Mouse (Mus musculus): ENCODE data around the gene Maml2. TPM values are rescaled to one million over a fixed set of nuclear protein-coding genes. Genes with fewer than 3 reads are reported as not detected.

Gene Maml2
- total RNA-seq, 1 experiment: 1.9 TPM

DNA sequence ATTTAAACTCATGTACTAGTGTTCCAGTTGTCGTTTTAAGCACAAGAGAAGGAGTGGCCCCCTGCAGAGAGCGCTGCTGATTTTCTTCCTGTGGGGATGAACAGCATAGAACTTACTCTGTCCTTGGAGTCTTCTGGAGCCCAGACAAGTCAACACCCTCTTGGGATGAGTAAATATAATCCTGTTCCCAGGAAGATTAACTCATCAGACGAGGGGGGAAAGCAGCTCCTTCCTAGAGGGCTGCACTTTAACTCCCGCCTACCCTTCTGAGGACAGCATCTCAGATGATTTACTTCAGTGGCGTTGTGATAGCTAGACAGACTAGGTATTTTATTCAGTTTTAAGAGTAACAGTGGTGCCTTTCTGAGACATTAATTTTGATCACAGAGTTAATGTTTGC is 215.4 kb downstream of the Maml2 start:
- Histone ChIP-seq H3K27ac (ENCODE audit: insufficient read depth, low read depth, low read length, poor library complexity, severe bottlenecking) (no peak overlapping the region), H3K9ac (ENCODE audit: insufficient read depth, low read depth, low read length, poor library complexity, severe bottlenecking) (no peak overlapping the region), H3K4me1 (ENCODE audit: control insufficient read depth in 2 of 2, insufficient read depth in 2 of 2, low read length in 2 of 2, poor library complexity in 1 of 2) (no peaks in the 10 kb centered on the region), H3K36me3 (ENCODE audit: control insufficient read depth, insufficient read depth, low read length, poor library complexity, severe bottlenecking) (no peaks in the 10 kb centered on the region), H3K9me3 (ENCODE audit: control insufficient read depth, insufficient read depth, low read depth, low read length) (no peaks in the 10 kb centered on the region), H3K4me3 (ENCODE audit: insufficient read depth in 1 of 2, low read depth in 1 of 2, low read length in 2 of 2, poor library complexity in 1 of 2, severe bottlenecking in 1 of 2) (no peak overlapping the region)
- no peak for DNase-seq (ENCODE audit: low read depth, low spot score)
- TF ChIP-seq MAFK (IDR thresholded peaks at IDR 0.05; ENCODE audit: insufficient read depth, low read depth, low read length) (no peak), ZC3H11A (IDR thresholded peaks at IDR 0.05; ENCODE audit: borderline replicate concordance, low read depth, low read length) (no peak), ZNF384 (IDR thresholded peaks at IDR 0.05; ENCODE audit: low read depth, low read length) (no peak), CHD2 (IDR thresholded peaks at IDR 0.05; ENCODE audit: low read depth, low read length) (no peak), HCFC1 (IDR thresholded peaks at IDR 0.05; ENCODE audit: borderline replicate concordance, insufficient read depth, low read length) (no peak)
- in situ Hi-C loops (cut with MboI; ENCODE audit: low sequenced_read_pairs in 2 of 2, unreplicated experiment in 2 of 2): no loop called here

DNA sequence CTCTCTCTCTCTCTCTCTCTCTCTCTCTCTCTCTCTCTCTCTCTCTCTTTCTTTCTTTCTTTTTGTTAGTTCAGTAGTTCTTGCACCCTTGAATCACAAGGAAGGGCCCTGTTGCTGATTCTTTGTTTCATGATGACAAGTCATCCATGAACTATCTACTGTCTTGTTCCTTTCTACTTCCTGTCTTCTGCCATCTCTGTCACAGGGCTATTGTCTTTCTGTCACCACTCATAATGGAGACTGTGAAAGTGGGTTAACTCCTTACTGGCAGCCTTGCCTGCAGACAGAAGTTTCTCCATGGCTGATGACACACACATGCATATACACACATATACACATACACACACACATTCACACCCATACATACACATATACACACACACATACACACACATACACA is 216.7 kb downstream of the Maml2 start:
- no peak for DNase-seq (ENCODE audit: low read depth, low spot score)
- H3K9me3 ChIP-seq (ENCODE audit: control insufficient read depth, insufficient read depth, low read depth, low read length): no peaks in the 10 kb centered on the region
- H3K4me3 ChIP-seq (ENCODE audit: insufficient read depth in 1 of 2, low read depth in 1 of 2, low read length in 2 of 2, poor library complexity in 1 of 2, severe bottlenecking in 1 of 2): no peak overlapping the region
- no peak for TF ChIP-seq ZC3H11A (IDR thresholded peaks at IDR 0.05; ENCODE audit: borderline replicate concordance, low read depth, low read length)
- TF ChIP-seq CHD2 (IDR thresholded peaks at IDR 0.05; ENCODE audit: low read depth, low read length): no peak
- no peak for TF ChIP-seq MAFK (IDR thresholded peaks at IDR 0.05; ENCODE audit: insufficient read depth, low read depth, low read length)
- no peak for TF ChIP-seq HCFC1 (IDR thresholded peaks at IDR 0.05; ENCODE audit: borderline replicate concordance, insufficient read depth, low read length)
- TF ChIP-seq ZNF384 (IDR thresholded peaks at IDR 0.05; ENCODE audit: low read depth, low read length): no peak
- H3K9ac ChIP-seq (ENCODE audit: insufficient read depth, low read depth, low read length, poor library complexity, severe bottlenecking): no peak overlapping the region
- no peaks in the 10 kb centered on the region for H3K36me3 ChIP-seq (ENCODE audit: control insufficient read depth, insufficient read depth, low read length, poor library complexity, severe bottlenecking)
- no peak overlapping the region for H3K27ac ChIP-seq (ENCODE audit: insufficient read depth, low read depth, low read length, poor library complexity, severe bottlenecking)
- H3K4me1 ChIP-seq (ENCODE audit: control insufficient read depth in 2 of 2, insufficient read depth in 2 of 2, low read length in 2 of 2, poor library complexity in 1 of 2): no peaks in the 10 kb centered on the region
- in situ Hi-C loops (cut with MboI; ENCODE audit: low sequenced_read_pairs in 2 of 2, unreplicated experiment in 2 of 2): no loop called here

DNA sequence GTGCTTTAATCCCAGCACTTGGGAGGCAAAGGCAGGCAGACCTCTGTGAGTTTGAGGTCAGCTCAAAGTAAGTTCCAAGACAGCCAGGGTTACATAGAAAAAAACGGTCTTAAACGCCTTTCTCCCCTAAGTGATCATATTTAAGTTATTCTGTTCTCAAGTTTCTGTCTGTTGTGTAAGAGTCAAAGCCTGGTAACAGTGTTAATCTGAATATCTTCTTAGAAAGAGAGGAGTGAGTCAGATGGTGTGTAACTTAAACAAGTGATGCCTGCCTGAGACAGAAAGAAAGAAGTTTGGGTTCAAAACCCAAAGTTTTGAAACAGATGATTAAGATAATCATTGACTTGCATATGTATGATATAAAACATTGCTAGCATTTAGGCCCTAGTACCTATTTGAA is 218.2 kb downstream of the Maml2 start:
- no peaks in the 10 kb centered on the region for H3K36me3 ChIP-seq (ENCODE audit: control insufficient read depth, insufficient read depth, low read length, poor library complexity, severe bottlenecking)
- H3K4me1 ChIP-seq (ENCODE audit: control insufficient read depth in 2 of 2, insufficient read depth in 2 of 2, low read length in 2 of 2, poor library complexity in 1 of 2): no peaks in the 10 kb centered on the region
- DNase-seq (ENCODE audit: low read depth, low spot score): no peak
- in situ Hi-C loops (cut with MboI; ENCODE audit: low sequenced_read_pairs in 2 of 2, unreplicated experiment in 2 of 2): no loop called here
- H3K4me3 ChIP-seq (ENCODE audit: insufficient read depth in 1 of 2, low read depth in 1 of 2, low read length in 2 of 2, poor library complexity in 1 of 2, severe bottlenecking in 1 of 2): no peak overlapping the region
- TF ChIP-seq HCFC1 (IDR thresholded peaks at IDR 0.05; ENCODE audit: borderline replicate concordance, insufficient read depth, low read length) (no peak), ZC3H11A (IDR thresholded peaks at IDR 0.05; ENCODE audit: borderline replicate concordance, low read depth, low read length) (no peak), CHD2 (IDR thresholded peaks at IDR 0.05; ENCODE audit: low read depth, low read length) (no peak), ZNF384 (IDR thresholded peaks at IDR 0.05; ENCODE audit: low read depth, low read length) (no peak), MAFK (IDR thresholded peaks at IDR 0.05; ENCODE audit: insufficient read depth, low read depth, low read length) (no peak)
- H3K9me3 ChIP-seq (ENCODE audit: control insufficient read depth, insufficient read depth, low read depth, low read length): no peaks in the 10 kb centered on the region
- H3K9ac ChIP-seq (ENCODE audit: insufficient read depth, low read depth, low read length, poor library complexity, severe bottlenecking): no peak overlapping the region
- no peak overlapping the region for H3K27ac ChIP-seq (ENCODE audit: insufficient read depth, low read depth, low read length, poor library complexity, severe bottlenecking)

DNA sequence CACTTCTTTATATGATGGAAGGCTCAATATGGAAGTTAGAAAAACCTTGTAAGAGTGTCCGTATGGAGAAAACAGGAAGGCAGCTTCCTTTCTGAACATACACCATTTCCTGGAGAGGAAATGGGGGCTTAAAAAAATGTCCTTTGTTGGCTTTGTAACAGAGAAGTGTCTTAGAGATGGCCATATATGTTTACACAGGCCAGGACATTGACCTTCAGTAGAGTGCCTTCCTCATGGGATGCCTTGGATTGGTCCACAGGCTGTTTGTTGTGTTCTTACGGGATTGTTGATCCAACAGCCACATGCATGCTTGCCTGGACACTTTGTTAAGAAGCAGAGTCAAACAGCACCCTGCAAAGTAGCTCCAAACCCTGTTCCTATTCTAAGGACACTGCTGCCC is 220.3 kb downstream of the Maml2 start:
- H3K9ac ChIP-seq (ENCODE audit: insufficient read depth, low read depth, low read length, poor library complexity, severe bottlenecking): no peak overlapping the region
- no peak overlapping the region for H3K4me3 ChIP-seq (ENCODE audit: insufficient read depth in 1 of 2, low read depth in 1 of 2, low read length in 2 of 2, poor library complexity in 1 of 2, severe bottlenecking in 1 of 2)
- in situ Hi-C loops (cut with MboI; ENCODE audit: low sequenced_read_pairs in 2 of 2, unreplicated experiment in 2 of 2): no loop called here
- H3K36me3 ChIP-seq (ENCODE audit: control insufficient read depth, insufficient read depth, low read length, poor library complexity, severe bottlenecking): no peaks in the 10 kb centered on the region
- no peaks in the 10 kb centered on the region for H3K9me3 ChIP-seq (ENCODE audit: control insufficient read depth, insufficient read depth, low read depth, low read length)
- TF ChIP-seq ZC3H11A (IDR thresholded peaks at IDR 0.05; ENCODE audit: borderline replicate concordance, low read depth, low read length): no peak
- TF ChIP-seq ZNF384 (IDR thresholded peaks at IDR 0.05; ENCODE audit: low read depth, low read length): no peak
- TF ChIP-seq CHD2 (IDR thresholded peaks at IDR 0.05; ENCODE audit: low read depth, low read length): no peak
- TF ChIP-seq MAFK (IDR thresholded peaks at IDR 0.05; ENCODE audit: insufficient read depth, low read depth, low read length): no peak
- no peak for TF ChIP-seq HCFC1 (IDR thresholded peaks at IDR 0.05; ENCODE audit: borderline replicate concordance, insufficient read depth, low read length)
- DNase-seq (ENCODE audit: low read depth, low spot score): no peak
- peaks cover 0 to 4% of the 10 kb centered on the region in 2 experiments; a peak in 2 of 4 replicates for H3K4me1 ChIP-seq (ENCODE audit: control insufficient read depth in 2 of 2, insufficient read depth in 2 of 2, low read length in 2 of 2, poor library complexity in 1 of 2)
- no peak overlapping the region for H3K27ac ChIP-seq (ENCODE audit: insufficient read depth, low read depth, low read length, poor library complexity, severe bottlenecking)

DNA sequence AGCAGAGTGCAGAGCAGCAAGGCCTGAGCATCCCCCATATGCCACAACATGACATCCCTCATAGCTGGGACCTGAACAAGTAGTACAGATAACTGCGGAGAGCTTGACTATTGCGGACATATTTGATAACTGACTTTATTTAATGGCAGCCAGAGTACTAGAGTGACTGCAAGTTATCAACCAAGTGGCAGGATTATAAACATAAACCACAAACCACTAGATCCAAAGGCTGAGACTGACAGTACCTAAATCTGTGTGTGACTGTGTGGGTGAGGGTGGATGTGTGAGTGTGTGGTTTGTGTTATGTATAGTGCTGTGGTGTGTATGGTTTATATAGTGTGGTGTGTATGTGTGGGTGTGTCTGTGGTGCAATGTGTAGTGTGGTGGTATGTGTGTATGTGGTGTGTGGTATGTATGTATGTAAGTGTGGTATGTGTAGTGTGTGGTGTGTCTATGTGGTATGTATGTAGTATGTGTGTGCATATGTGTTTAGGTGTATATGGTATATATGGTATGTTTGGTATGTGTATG is 220.7 kb downstream of the Maml2 start:
- no peak for DNase-seq (ENCODE audit: low read depth, low spot score)
- TF ChIP-seq CHD2 (IDR thresholded peaks at IDR 0.05; ENCODE audit: low read depth, low read length): no peak
- TF ChIP-seq ZC3H11A (IDR thresholded peaks at IDR 0.05; ENCODE audit: borderline replicate concordance, low read depth, low read length): no peak
- no peak for TF ChIP-seq ZNF384 (IDR thresholded peaks at IDR 0.05; ENCODE audit: low read depth, low read length)
- no peak for TF ChIP-seq MAFK (IDR thresholded peaks at IDR 0.05; ENCODE audit: insufficient read depth, low read depth, low read length)
- TF ChIP-seq HCFC1 (IDR thresholded peaks at IDR 0.05; ENCODE audit: borderline replicate concordance, insufficient read depth, low read length): no peak
- Histone ChIP-seq H3K27ac (ENCODE audit: insufficient read depth, low read depth, low read length, poor library complexity, severe bottlenecking) (no peak overlapping the region), H3K9me3 (ENCODE audit: control insufficient read depth, insufficient read depth, low read depth, low read length) (no peaks in the 10 kb centered on the region), H3K4me1 (ENCODE audit: control insufficient read depth in 2 of 2, insufficient read depth in 2 of 2, low read length in 2 of 2, poor library complexity in 1 of 2) (peaks cover 0 to 4% of the 10 kb centered on the region in 2 experiments; a peak in 2 of 4 replicates), H3K4me3 (ENCODE audit: insufficient read depth in 1 of 2, low read depth in 1 of 2, low read length in 2 of 2, poor library complexity in 1 of 2, severe bottlenecking in 1 of 2) (no peak overlapping the region), H3K9ac (ENCODE audit: insufficient read depth, low read depth, low read length, poor library complexity, severe bottlenecking) (no peak overlapping the region), H3K36me3 (ENCODE audit: control insufficient read depth, insufficient read depth, low read length, poor library complexity, severe bottlenecking) (no peaks in the 10 kb centered on the region)
- in situ Hi-C loops (cut with MboI; ENCODE audit: low sequenced_read_pairs in 2 of 2, unreplicated experiment in 2 of 2): no loop called here
